Mouse (Mus musculus) regulatory T cell (primary cell): ENCODE results near the gene Ell2.

Experiments
- in situ Hi-C: fragments of 300-600 bp; cut with MboI, MseI; formaldehyde crosslinking; loops from one replicate; pipeline ENCODE4 v1.15.1; 2025; ENCODE audit warnings: high pct_unique_total_duplicates

Ell2 gene

GRCm38 (mm10) chr13:75730717-75731116, 24.2 kb downstream of the Ell2 start:
- in situ Hi-C loops = no loop called here

GRCm38 (mm10) chr13:75733594-75734161, 27.1 kb downstream of the Ell2 start:
- in situ Hi-C loops = no loop called here

- in situ Hi-C loops = no loop called here
These were observed 27.7 kb downstream of the Ell2 start for GRCm38 (mm10) chr13:75734231-75734630.

- in situ Hi-C loops = no loop called here
These were observed 29.0 kb downstream of the Ell2 start for GRCm38 (mm10) chr13:75735606-75736005.

GRCm38 (mm10) chr13:75737991-75738390, 31.4 kb downstream of the Ell2 start:
- in situ Hi-C loops = no loop called here

- in situ Hi-C loops = no loop called here
These were observed 32.0 kb downstream of the Ell2 start for GRCm38 (mm10) chr13:75738536-75738935.

- in situ Hi-C loops = no loop called here
These were observed 32.4 kb downstream of the Ell2 start for GRCm38 (mm10) chr13:75738957-75739356.

- in situ Hi-C loops = no loop called here
These were observed 33.5 kb downstream of the Ell2 start for GRCm38 (mm10) chr13:75740018-75740417.

GRCm38 (mm10) chr13:75741119-75741518, 34.6 kb downstream of the Ell2 start:
- in situ Hi-C loops = no loop called here

- in situ Hi-C loops = no loop called here
These were observed 35.5 kb downstream of the Ell2 start for GRCm38 (mm10) chr13:75741736-75742729.

GRCm38 (mm10) chr13:75742970-75743369, 36.4 kb downstream of the Ell2 start:
- in situ Hi-C loops = no loop called here

- in situ Hi-C loops = no loop called here
These were observed 37.5 kb downstream of the Ell2 start for GRCm38 (mm10) chr13:75744065-75744464.

GRCm38 (mm10) chr13:75745328-75745727, 38.8 kb downstream of the Ell2 start:
- in situ Hi-C loops = no loop called here

GRCm38 (mm10) chr13:75747265-75747664, 40.7 kb downstream of the Ell2 start:
- in situ Hi-C loops = no loop called here

- in situ Hi-C loops = no loop called here
These were observed 42.1 kb downstream of the Ell2 start for GRCm38 (mm10) chr13:75748685-75749084.

- in situ Hi-C loops = no loop called here
These were observed 44.2 kb downstream of the Ell2 start for GRCm38 (mm10) chr13:75750785-75751184.

- in situ Hi-C loops = no loop called here
These were observed 45.8 kb downstream of the Ell2 start for GRCm38 (mm10) chr13:75752216-75752938.

- in situ Hi-C loops = no loop called here
These were observed 47.8 kb downstream of the Ell2 start for GRCm38 (mm10) chr13:75754398-75754797.

- in situ Hi-C loops = no loop called here
These were observed 54.4 kb downstream of the Ell2 start for GRCm38 (mm10) chr13:75760859-75761548.

GRCm38 (mm10) chr13:75762759-75763158, 56.2 kb downstream of the Ell2 start:
- in situ Hi-C loops = no loop called here

- in situ Hi-C loops = no loop called here
These were observed 56.7 kb downstream of the Ell2 start for GRCm38 (mm10) chr13:75763280-75763679.

- in situ Hi-C loops = no loop called here
These were observed 59.2 kb downstream of the Ell2 start for GRCm38 (mm10) chr13:75765742-75766141.
